Mouse (Mus musculus) gastrocnemius, postnatal 14 days (tissue): ENCODE data around the gene Ror1. TPM values are rescaled to one million over a fixed set of nuclear protein-coding genes. Genes with fewer than 3 reads are reported as not detected.

Source experiments
- DNase-seq: peaks from one replicate; pipeline ENCODE4 v3.0.0; 2021; ENCODE audit warnings: mixed read lengths
- intact Hi-C: fragments of 180-260 bp; cut with DNase I; formaldehyde crosslinking; loops from one replicate; pipeline ENCODE4 v1.15.1; 2025; ENCODE audit warnings: low total_unique reads
- total RNA-seq, 2 experiments: library from RNA; stranded (reverse); gene quantifications; 2 replicates each; pipeline ENCODE4 v1.2.3; 2021

Gene Ror1
- total RNA-seq, 2 experiments from 2014 or later, result 4.7 to 6.2 TPM

GRCm38 (mm10) chr4:100108551-100108950, 13.0 kb downstream of the Ror1 start:
- intact Hi-C loops, result no loop called here
- DNase-seq, result no peak

- no peak for DNase-seq
Measured at GRCm38 (mm10) chr4:100114148-100114547, 18.6 kb downstream of the Ror1 start.

GRCm38 (mm10) chr4:100116366-100116765, 20.8 kb downstream of the Ror1 start:
- intact Hi-C loops, result no loop called here
- no peak for DNase-seq

More at GRCm38 (mm10) chr4:100114148-100114547, 18.6 kb downstream of the Ror1 start:
- intact Hi-C loops, result no loop called here

GRCm38 (mm10) chr4:100118676-100119075, 23.1 kb downstream of the Ror1 start:
- DNase-seq, result no peak
- intact Hi-C loops, result no loop called here

GRCm38 (mm10) chr4:100119431-100119830, 23.8 kb downstream of the Ror1 start:
- intact Hi-C loops, result no loop called here
- no peak for DNase-seq

- intact Hi-C loops, result no loop called here
- DNase-seq, result no peak
Measured at GRCm38 (mm10) chr4:100120547-100120946, 25.0 kb downstream of the Ror1 start.

GRCm38 (mm10) chr4:100122436-100122835, 26.8 kb downstream of the Ror1 start:
- DNase-seq, result no peak

GRCm38 (mm10) chr4:100123519-100123918, 27.9 kb downstream of the Ror1 start:
- no peak for DNase-seq
- intact Hi-C loops, result no loop called here

More at GRCm38 (mm10) chr4:100122436-100122835, 26.8 kb downstream of the Ror1 start:
- intact Hi-C loops, result no loop called here

GRCm38 (mm10) chr4:100124056-100124455, 28.5 kb downstream of the Ror1 start:
- no peak for DNase-seq
- intact Hi-C loops, result no loop called here

- intact Hi-C loops, result no loop called here
- DNase-seq, result no peak
Measured at GRCm38 (mm10) chr4:100124935-100125334, 29.3 kb downstream of the Ror1 start.

- intact Hi-C loops, result no loop called here
- DNase-seq, result no peak
Measured at GRCm38 (mm10) chr4:100126531-100127310, 31.1 kb downstream of the Ror1 start.

- intact Hi-C loops, result no loop called here
- DNase-seq, result no peak
Measured at GRCm38 (mm10) chr4:100128026-100128922, 32.7 kb downstream of the Ror1 start.

GRCm38 (mm10) chr4:100129201-100129600, 33.6 kb downstream of the Ror1 start:
- DNase-seq, result peak; percentile 18
- intact Hi-C loops, result no loop called here

GRCm38 (mm10) chr4:100130771-100131475, 35.3 kb downstream of the Ror1 start:
- peak; percentile 41 for DNase-seq
- intact Hi-C loops, result no loop called here

GRCm38 (mm10) chr4:100131488-100131887, 35.9 kb downstream of the Ror1 start:
- no peak for DNase-seq
- intact Hi-C loops, result no loop called here

GRCm38 (mm10) chr4:100132261-100132660, 36.7 kb downstream of the Ror1 start:
- no peak for DNase-seq
- intact Hi-C loops, result no loop called here

GRCm38 (mm10) chr4:100136046-100136445, 40.5 kb downstream of the Ror1 start:
- intact Hi-C loops, result no loop called here
- DNase-seq, result no peak

GRCm38 (mm10) chr4:100137102-100137835, 41.7 kb downstream of the Ror1 start:
- intact Hi-C loops, result no loop called here
- no peak for DNase-seq

GRCm38 (mm10) chr4:100141626-100142025, 46.0 kb downstream of the Ror1 start:
- intact Hi-C loops, result no loop called here
- DNase-seq, result no peak
